Mouse (Mus musculus) myocyte (in vitro differentiated cells): ENCODE results near the gene Nme4. TPM values are rescaled to one million over a fixed set of nuclear protein-coding genes. Genes with fewer than 3 reads are reported as not detected.
A peak's percentile ranks its signal among the peaks of the same experiment; 100 is the strongest.

Source experiments
- H3K27me3 ChIP-seq: one replicate; pipeline ENCODE4 v1.6.1; 2011; ENCODE audit not compliant: control insufficient read depth, insufficient read depth, insufficient read length
- H3K36me3 ChIP-seq: one replicate; pipeline ENCODE4 v1.6.1; 2011; ENCODE audit not compliant: control insufficient read depth, insufficient read depth
- H3K4me2 ChIP-seq: one replicate; pipeline ENCODE4 v1.6.1; 2011; ENCODE audit warnings: low read depth, control low read depth
- H3K4me3 ChIP-seq: one replicate; pipeline ENCODE4 v1.5.1; 2011; ENCODE audit warnings: mild to moderate bottlenecking, control low read depth, moderate library complexity
- H3K79me2 ChIP-seq: one replicate; pipeline ENCODE4 v1.6.1; 2011; ENCODE audit not compliant: control insufficient read depth, insufficient read depth
- H3ac ChIP-seq: one replicate; pipeline ENCODE4 v1.6.1; 2011; ENCODE audit not compliant: control insufficient read depth, insufficient read length
- CEBPB ChIP-seq: IDR thresholded peaks from 2 replicates; pipeline ENCODE4 v1.6.1; 2011; ENCODE audit warnings: mild to moderate bottlenecking, moderate library complexity; ENCODE audit not compliant: poor library complexity, insufficient read depth, severe bottlenecking
- E2F4 ChIP-seq: IDR thresholded peaks from one replicate; pipeline ENCODE4 v1.6.1; 2011; ENCODE audit warnings: mild to moderate bottlenecking, control low read depth, moderate library complexity; ENCODE audit not compliant: insufficient read depth
- MAX ChIP-seq: IDR thresholded peaks from one replicate; pipeline ENCODE4 v1.6.1; 2011; ENCODE audit warnings: low read depth, mild to moderate bottlenecking, control low read depth
- MYOD1 ChIP-seq, 3 experiments: IDR thresholded peaks; one replicate each; pipeline ENCODE4 v1.6.1; 2011; ENCODE audit warnings: control low read depth in 2 of 3, low read depth in 2 of 3, mild to moderate bottlenecking in 2 of 3, moderate library complexity in 1 of 3; ENCODE audit not compliant: insufficient read length in 2 of 3, control insufficient read depth in 1 of 3
- MYOG ChIP-seq, 3 experiments: IDR thresholded peaks; one replicate each; pipeline ENCODE4 v1.6.1; 2011; ENCODE audit warnings: control low read depth in 2 of 3, low read depth in 2 of 3, mild to moderate bottlenecking in 2 of 3; ENCODE audit not compliant: insufficient read length in 2 of 3, control insufficient read depth in 1 of 3, insufficient read depth in 1 of 3
- POLR2A ChIP-seq: IDR thresholded peaks from one replicate; pipeline ENCODE4 v1.6.1; 2011; ENCODE audit warnings: low read depth, mild to moderate bottlenecking, control low read depth, moderate library complexity; ENCODE audit not compliant: insufficient read length
- POLR2AphosphoS2 ChIP-seq: IDR thresholded peaks from one replicate; pipeline ENCODE4 v1.6.1; 2011; ENCODE audit warnings: low read depth, control low read depth; ENCODE audit not compliant: insufficient read length
- REST ChIP-seq: IDR thresholded peaks from one replicate; pipeline ENCODE4 v1.6.1; 2011; ENCODE audit warnings: mild to moderate bottlenecking, control low read depth, moderate library complexity; ENCODE audit not compliant: insufficient read depth, insufficient read length
- SRF ChIP-seq: IDR thresholded peaks from one replicate; pipeline ENCODE4 v1.6.1; 2011; ENCODE audit warnings: low read depth; ENCODE audit not compliant: control insufficient read depth, insufficient read length
- TCF12 ChIP-seq: IDR thresholded peaks from one replicate; pipeline ENCODE4 v1.6.1; 2011; ENCODE audit warnings: mild to moderate bottlenecking, control low read depth; ENCODE audit not compliant: poor library complexity, insufficient read depth, severe bottlenecking
- TCF3 ChIP-seq: IDR thresholded peaks from one replicate; pipeline ENCODE4 v1.6.1; 2011; ENCODE audit warnings: low read depth, control low read depth; ENCODE audit not compliant: insufficient read length
- USF1 ChIP-seq: IDR thresholded peaks from one replicate; pipeline ENCODE4 v1.6.1; 2011; ENCODE audit warnings: low read depth, mild to moderate bottlenecking, control low read depth, moderate library complexity
- polyA plus RNA-seq: library from polyadenylated mRNA; unstranded; fragments of >200 nt; fragmentation: generic; extraction: Trizol; gene quantifications from one replicate; pipeline ENCODE4 v1.2.1, GENCODE M21; 2012; ENCODE audit warnings: missing spikeins

Nme4 gene
- polyA plus RNA-seq, 1 experiment = 23.9 TPM

DNA sequence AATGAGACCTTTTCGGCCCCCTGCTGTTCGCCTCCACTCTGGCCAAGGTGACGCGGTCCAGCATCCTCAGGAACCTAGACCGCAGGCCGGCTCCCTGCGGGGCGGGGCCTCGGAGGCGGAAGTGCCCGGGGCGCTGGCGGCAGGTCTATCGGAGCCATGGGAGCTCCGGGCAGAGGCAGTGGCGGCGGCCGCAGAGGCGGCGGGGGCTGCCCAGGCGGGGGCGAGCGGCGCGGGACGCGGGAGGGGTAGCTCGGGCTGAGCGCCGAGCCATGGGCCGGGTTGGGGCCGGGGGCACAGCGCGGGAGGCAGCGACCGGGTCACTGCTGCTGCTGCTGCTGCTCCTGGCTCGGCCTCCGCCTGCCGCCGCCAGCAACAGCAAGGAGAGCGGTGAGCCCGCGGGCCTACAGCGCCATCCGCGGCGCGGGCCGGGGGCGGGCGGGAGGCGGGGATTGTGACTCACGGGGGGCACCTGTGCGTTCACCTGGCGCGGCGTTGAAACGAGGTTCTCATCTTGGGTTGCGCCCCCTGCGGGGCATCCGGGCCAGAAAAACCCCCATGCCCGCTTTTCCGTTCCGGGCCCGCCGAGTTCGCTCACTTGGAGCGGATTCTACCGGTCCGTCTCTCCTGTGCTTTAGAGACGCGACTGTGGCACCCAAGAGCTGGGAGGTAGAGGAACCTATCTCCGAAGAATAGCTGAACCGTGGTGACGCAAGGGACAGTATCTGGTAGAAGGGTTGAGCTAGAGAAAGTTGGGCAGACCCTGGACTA is 18.0 kb upstream of the Nme4 start, which contains the start of gene Tmem8:
TSS of gene Tmem8 (plus strand) at position 119 of the 768 bp plus-strand sequence.
- H3ac ChIP-seq = no peak within 1 kb of the TSS
- peaks cover 43% of the 10 kb centered on the region for H3K27me3 ChIP-seq
- H3K4me2 ChIP-seq = peak within 1 kb of the TSS; percentile 71
- H3K36me3 ChIP-seq = no peaks in the 10 kb centered on the region
- no peak within 1 kb of the TSS for H3K4me3 ChIP-seq
- TF ChIP-seq SRF (no peak), E2F4 (no peak), USF1 (no peak), POLR2AphosphoS2 (no peak), REST (no peak), MAX (no peak), TCF3 (no peak), POLR2A (no peak), MYOD1 (IDR thresholded peaks at IDR 0.05; ENCODE audit: control insufficient read depth in 1 of 3, insufficient read length in 2 of 3, low read depth in 2 of 3) (no peak), TCF12 (no peak)
- no peaks in the 10 kb centered on the region for H3K79me2 ChIP-seq

DNA sequence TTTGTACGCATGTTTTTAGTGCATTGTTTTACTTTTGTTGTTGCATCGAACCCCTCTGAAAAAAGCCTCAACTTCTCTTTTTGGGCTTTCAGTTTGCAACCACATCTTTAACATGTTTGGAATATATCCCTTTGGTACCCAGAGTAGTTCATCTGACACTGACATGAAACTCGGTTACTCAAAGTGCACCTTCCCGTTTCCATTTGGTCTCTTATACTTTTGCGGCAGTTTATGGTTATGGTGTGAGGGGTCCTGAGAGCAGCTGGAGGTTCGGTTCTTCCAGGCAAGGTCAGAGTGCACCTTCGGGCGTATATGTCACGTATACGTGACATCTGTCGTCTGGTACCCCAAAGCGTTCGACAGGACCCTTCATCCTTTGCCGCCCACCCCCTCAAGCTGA is 17.3 kb upstream of the Nme4 start:
- no peaks in the 10 kb centered on the region for H3K36me3 ChIP-seq
- TF ChIP-seq REST (no peak), POLR2AphosphoS2 (no peak), CEBPB (no peak), MAX (no peak), SRF (no peak), USF1 (no peak), POLR2A (no peak), MYOG (IDR thresholded peaks at IDR 0.05; ENCODE audit: control insufficient read depth in 1 of 3, insufficient read depth in 1 of 3, insufficient read length in 2 of 3, low read depth in 2 of 3) (no peak), TCF12 (no peak), E2F4 (no peak), MYOD1 (IDR thresholded peaks at IDR 0.05; ENCODE audit: control insufficient read depth in 1 of 3, insufficient read length in 2 of 3, low read depth in 2 of 3) (no peak), TCF3 (no peak)
- H3ac ChIP-seq = no peak overlapping the region
- H3K4me2 ChIP-seq = peak overlapping the region; percentile 71
- H3K4me3 ChIP-seq = no peak overlapping the region
- H3K27me3 ChIP-seq = peaks cover 42% of the 10 kb centered on the region
- no peaks in the 10 kb centered on the region for H3K79me2 ChIP-seq

DNA sequence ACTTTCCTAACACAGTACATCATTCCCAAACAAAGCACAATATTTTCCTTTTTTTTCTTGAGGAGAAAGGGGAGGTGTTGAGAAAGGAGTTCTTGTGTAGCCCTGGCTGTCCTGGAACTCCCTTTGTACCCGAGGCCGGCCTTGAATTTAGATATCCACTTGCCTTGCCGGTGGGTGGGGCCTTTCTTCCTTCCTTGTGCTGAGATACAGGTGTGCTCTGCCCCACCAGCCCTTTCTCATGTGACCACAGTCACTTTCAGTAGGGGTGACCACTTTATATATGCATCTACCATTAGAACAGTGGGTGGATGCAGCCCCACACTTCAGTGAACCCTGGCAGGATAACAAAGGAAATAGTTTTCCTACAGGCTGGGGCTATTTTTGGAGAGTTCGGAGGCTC is 16.3 kb upstream of the Nme4 start:
- Histone ChIP-seq H3ac (no peak overlapping the region), H3K27me3 (peaks cover 33% of the 10 kb centered on the region)
- TF ChIP-seq CEBPB (no peak), TCF3 (no peak), USF1 (no peak), POLR2A (no peak), MAX (no peak)

DNA sequence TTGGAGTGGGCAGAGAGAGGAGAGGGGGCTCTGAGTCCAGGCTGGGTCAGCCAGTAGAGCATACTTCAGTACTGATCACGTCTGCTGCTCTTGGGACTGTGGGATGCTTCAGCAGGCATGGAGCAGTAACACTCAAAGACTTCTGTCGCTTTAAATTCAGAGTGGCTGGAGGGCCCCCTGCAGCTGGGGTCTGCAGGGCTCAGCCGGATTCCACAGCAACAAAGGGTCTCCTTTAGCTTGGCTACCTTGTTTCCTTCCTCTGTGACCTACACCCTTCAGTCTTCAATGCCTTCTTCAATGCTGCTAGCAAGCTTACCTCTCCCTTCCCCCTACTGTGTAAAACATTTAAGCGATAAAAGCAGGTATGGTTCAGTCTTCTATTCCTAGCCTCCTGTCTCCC is 15.6 kb upstream of the Nme4 start:
- Histone ChIP-seq H3K36me3 (no peaks in the 10 kb centered on the region), H3K4me3 (no peak overlapping the region), H3ac (no peak overlapping the region), H3K27me3 (peaks cover 30% of the 10 kb centered on the region), H3K79me2 (no peaks in the 10 kb centered on the region), H3K4me2 (no peak overlapping the region)
- TF ChIP-seq E2F4 (no peak), POLR2AphosphoS2 (no peak), MYOG (IDR thresholded peaks at IDR 0.05; ENCODE audit: control insufficient read depth in 1 of 3, insufficient read depth in 1 of 3, insufficient read length in 2 of 3, low read depth in 2 of 3) (no peak), REST (no peak), TCF12 (no peak), POLR2A (no peak), MAX (no peak), MYOD1 (IDR thresholded peaks at IDR 0.05; ENCODE audit: control insufficient read depth in 1 of 3, insufficient read length in 2 of 3, low read depth in 2 of 3) (no peak), CEBPB (no peak), USF1 (no peak), TCF3 (no peak), SRF (no peak)

More for the DNA sequence above, 16.3 kb upstream of the Nme4 start:
- Histone ChIP-seq H3K79me2 (no peaks in the 10 kb centered on the region), H3K4me2 (no peak overlapping the region), H3K4me3 (no peak overlapping the region), H3K36me3 (no peaks in the 10 kb centered on the region)

DNA sequence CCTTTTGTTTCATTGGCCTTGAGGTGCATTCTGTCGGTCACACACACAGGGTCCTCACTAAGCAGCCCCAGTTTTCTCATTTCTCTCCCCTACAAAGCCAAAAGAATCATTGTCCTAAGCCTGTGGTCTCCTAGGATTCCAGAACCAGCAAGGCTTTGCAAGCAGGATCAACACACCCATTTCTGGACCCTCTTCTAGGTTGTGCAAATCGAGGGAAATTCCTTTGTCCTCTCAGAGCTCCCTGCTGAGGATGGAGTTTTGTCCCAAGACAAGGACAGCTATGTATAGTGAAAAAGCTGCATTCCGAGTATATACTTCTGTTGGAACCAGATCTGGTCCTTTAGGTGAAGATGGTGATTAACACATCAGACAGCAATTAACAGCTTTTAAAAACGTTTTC is 14.8 kb upstream of the Nme4 start:
- no peak overlapping the region for H3K4me2 ChIP-seq
- no peaks in the 10 kb centered on the region for H3K79me2 ChIP-seq
- no peak for TF ChIP-seq POLR2AphosphoS2
- no peak for TF ChIP-seq E2F4
- no peak for TF ChIP-seq TCF12
- no peak for TF ChIP-seq SRF
- TF ChIP-seq USF1 = no peak
- no peak for TF ChIP-seq MAX
- TF ChIP-seq MYOD1 (IDR thresholded peaks at IDR 0.05; ENCODE audit: control insufficient read depth in 1 of 3, insufficient read length in 2 of 3, low read depth in 2 of 3) = no peak
- TF ChIP-seq TCF3 = no peak
- no peak overlapping the region for H3ac ChIP-seq
- H3K36me3 ChIP-seq = no peaks in the 10 kb centered on the region
- H3K4me3 ChIP-seq = no peak overlapping the region
- H3K27me3 ChIP-seq = peaks cover 22% of the 10 kb centered on the region
